Mouse (Mus musculus): Measurements from ENCODE around the gene Defb19.
A peak's percentile ranks its signal among the peaks of the same experiment; 100 is the strongest.

Defb19 gene

GRCm38 (mm10) chr2:152580107-152580506 is at the start of gene Defb19:
Defb19 (minus strand) TSS chr2:152580312.
- no peak for DNase-seq

GRCm38 (mm10) chr2:152629904-152630303 is 49.8 kb upstream of the Defb19 start:
- no peak for DNase-seq

- no peak for DNase-seq
These were observed 49.1 kb upstream of the Defb19 start for GRCm38 (mm10) chr2:152629239-152629638.

GRCm38 (mm10) chr2:152628066-152628465 is 48.0 kb upstream of the Defb19 start:
- DNase-seq, result no peak

- DNase-seq, result no peak
These were observed 46.9 kb upstream of the Defb19 start, which contains the start of gene Rem1 for GRCm38 (mm10) chr2:152626774-152627591. Rem1 (plus strand) TSS chr2:152626951.

GRCm38 (mm10) chr2:152625256-152625655 is 45.1 kb upstream of the Defb19 start:
- DNase-seq, result no peak

GRCm38 (mm10) chr2:152624566-152624965 is 44.5 kb upstream of the Defb19 start:
- no peak for DNase-seq

GRCm38 (mm10) chr2:152622953-152623352 is 42.8 kb upstream of the Defb19 start, which contains the start of gene Defb25:
Defb25 (minus strand) TSS chr2:152623053.
- no peak for DNase-seq

- no peak for DNase-seq
These were observed 42.0 kb upstream of the Defb19 start for GRCm38 (mm10) chr2:152622151-152622550.

- peak; percentile 44 for DNase-seq
These were observed 40.4 kb upstream of the Defb19 start for GRCm38 (mm10) chr2:152620367-152621134.

GRCm38 (mm10) chr2:152617374-152617773 is 37.3 kb upstream of the Defb19 start:
- DNase-seq, result no peak

- no peak for DNase-seq
These were observed 36.4 kb upstream of the Defb19 start for GRCm38 (mm10) chr2:152616470-152616869.

GRCm38 (mm10) chr2:152615563-152615962 is 35.5 kb upstream of the Defb19 start:
- DNase-seq, result peak; percentile 59

- no peak for DNase-seq
These were observed 32.1 kb upstream of the Defb19 start for GRCm38 (mm10) chr2:152612193-152612592.

- DNase-seq, result no peak
These were observed 28.6 kb upstream of the Defb19 start for GRCm38 (mm10) chr2:152608719-152609118.

- no peak for DNase-seq
These were observed 27.6 kb upstream of the Defb19 start for GRCm38 (mm10) chr2:152607746-152608145.

- no peak for DNase-seq
These were observed 23.9 kb upstream of the Defb19 start, which contains the start of gene Defb36 for GRCm38 (mm10) chr2:152604057-152604456. Defb36 (plus strand) TSS chr2:152604327.

GRCm38 (mm10) chr2:152601275-152601960 is 21.3 kb upstream of the Defb19 start:
- no peak for DNase-seq

- DNase-seq, result no peak
These were observed 20.0 kb upstream of the Defb19 start for GRCm38 (mm10) chr2:152600076-152600475.

GRCm38 (mm10) chr2:152599299-152599698 is 19.2 kb upstream of the Defb19 start, which contains the start of gene Defb45:
Defb45 (minus strand) TSS chr2:152599399.
- no peak for DNase-seq

- no peak for DNase-seq
These were observed 8.9 kb upstream of the Defb19 start for GRCm38 (mm10) chr2:152589021-152589420.

- no peak for DNase-seq
These were observed 8.3 kb upstream of the Defb19 start for GRCm38 (mm10) chr2:152588450-152588849.

GRCm38 (mm10) chr2:152586926-152587560 is 6.9 kb upstream of the Defb19 start:
- DNase-seq, result no peak
